Mouse (Mus musculus): ENCODE results near the gene Rpl37. TPM values are rescaled to one million over a fixed set of nuclear protein-coding genes. Genes with fewer than 3 reads are reported as not detected.
A peak's percentile ranks its signal among the peaks of the same experiment; 100 is the strongest.

Rpl37 gene
- polyA plus RNA-seq, 1 experiment from 2014 or later = 475 TPM

DNA sequence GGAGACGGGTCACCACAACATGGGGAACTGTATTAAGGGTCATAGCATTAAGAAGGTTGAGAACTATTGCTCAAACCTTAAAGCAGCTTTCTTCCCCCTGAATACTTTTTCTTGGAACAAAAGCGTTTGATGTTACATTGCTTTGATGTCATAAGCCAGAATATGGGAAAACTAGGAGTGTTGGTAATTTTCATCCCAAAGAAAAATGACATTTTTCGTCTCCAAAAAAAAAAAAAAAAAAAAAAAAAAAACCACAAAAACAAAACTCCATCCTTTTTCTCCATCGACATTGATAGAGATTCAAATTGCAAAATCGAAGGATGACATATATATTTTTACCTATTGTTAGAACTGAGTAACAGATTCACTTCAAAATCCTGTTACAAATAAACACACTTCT, 26.3 kb downstream of the Rpl37 start:
- ATAC-seq (ENCODE audit: low FRiP score) = no peak
- WGBS = 75% methylated on average over 5 of the region's 5 CpGs
- H3K27me3 ChIP-seq = no peaks in the 10 kb centered on the region

DNA sequence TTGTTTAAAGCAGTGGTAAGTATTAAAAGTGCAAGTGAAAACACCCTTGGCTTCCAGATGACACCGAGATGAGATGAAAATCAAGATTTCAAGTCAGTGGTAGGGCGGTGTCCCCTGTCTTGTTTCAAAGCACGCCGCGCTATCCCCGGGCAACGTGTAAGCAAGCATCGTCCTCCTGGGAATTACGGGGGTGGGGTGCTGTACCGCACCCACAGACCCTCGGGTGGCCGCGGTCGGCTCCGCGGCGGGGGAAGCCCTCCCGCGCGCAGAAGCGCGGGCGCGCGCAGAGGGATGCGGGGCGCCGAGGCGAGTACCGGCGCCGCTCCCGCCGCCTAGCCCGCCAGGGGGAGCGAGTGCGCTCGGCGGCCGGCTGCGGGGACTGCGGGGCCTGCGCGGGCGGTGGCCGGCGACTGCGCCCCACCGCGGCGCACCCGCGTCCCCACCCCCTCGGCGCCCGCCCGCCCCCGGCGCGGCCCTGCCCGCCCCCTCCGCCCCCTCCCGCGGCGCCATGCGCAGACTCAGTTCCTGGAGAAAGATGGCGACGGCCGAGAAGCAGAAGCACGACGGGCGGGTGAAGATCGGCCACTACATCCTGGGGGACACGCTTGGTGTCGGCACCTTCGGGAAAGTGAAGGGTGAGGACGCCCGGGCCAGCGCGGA, 27.0 kb downstream of the Rpl37 start, which contains the start of gene Prkaa1:
TSS of gene Prkaa1 (plus strand) at position 501 of the 660 bp plus-strand sequence.
- Histone ChIP-seq H3K36me3 (replicated peaks) (no peaks in the 10 kb centered on the region), H3K4me1 (peaks cover 10% of the 10 kb centered on the region), H3K27ac (peak within 1 kb of the TSS; percentile 94), H3K4me2 (peak within 1 kb of the TSS; percentile 60), H3K27me3 (no peaks in the 10 kb centered on the region), H3K9ac (peak within 1 kb of the TSS; percentile 87), H3K4me3 (replicated peaks) (peak within 1 kb of the TSS; percentile 83), H3K9me3 (no peaks in the 10 kb centered on the region)
- under 1% methylated on average over 49 of the region's 80 CpGs for WGBS
- peak; percentile 93 for ATAC-seq (ENCODE audit: low FRiP score)

More for the DNA sequence above, 26.3 kb downstream of the Rpl37 start:
- no peak overlapping the region for H3K4me2 ChIP-seq
- no peak overlapping the region for H3K4me3 ChIP-seq (replicated peaks)
- no peaks in the 10 kb centered on the region for H3K9me3 ChIP-seq
- H3K9ac ChIP-seq = no peak overlapping the region
- no peak overlapping the region for H3K27ac ChIP-seq
- H3K36me3 ChIP-seq (replicated peaks) = no peaks in the 10 kb centered on the region
- peaks cover 10% of the 10 kb centered on the region for H3K4me1 ChIP-seq

DNA sequence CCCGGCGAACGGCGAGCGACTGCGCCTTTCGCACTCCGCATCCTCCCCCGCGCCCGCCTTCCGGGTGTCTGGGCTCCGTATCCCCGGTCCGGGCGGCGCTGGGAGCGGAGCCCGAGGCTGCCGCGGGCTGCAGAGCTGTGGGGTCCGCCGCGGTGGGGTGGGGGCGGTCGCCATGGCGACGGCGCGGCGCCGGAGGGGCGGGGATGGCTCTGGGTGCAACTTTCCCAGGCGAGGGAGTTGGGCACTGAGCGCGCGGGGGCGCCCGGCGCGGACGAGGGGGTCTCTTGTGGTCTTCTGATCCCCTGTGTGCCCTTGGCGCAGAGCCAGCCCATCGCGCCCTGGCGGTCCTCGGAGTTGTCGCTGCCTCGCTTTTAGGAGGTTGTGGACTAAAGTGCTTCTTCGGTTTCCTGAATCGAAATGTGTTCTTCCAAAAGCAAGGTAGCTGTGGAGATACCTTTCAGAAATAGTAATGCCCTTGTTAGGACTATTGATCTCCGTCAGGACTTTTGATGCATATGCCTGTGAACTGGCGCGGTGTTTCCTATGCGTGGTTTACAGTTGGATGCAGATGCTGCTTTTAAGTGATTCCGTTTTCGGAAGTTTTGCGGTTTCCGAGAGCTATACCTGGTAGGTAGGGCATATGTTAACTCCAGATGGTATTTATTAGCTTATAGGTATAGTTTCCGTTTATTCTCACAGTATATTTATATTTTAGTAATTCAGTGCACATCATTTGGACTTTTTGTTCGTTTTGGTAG, 27.8 kb downstream of the Rpl37 start:
- Histone ChIP-seq H3K36me3 (replicated peaks) (no peaks in the 10 kb centered on the region), H3K4me2 (peak overlapping the region; percentile 60), H3K9ac (peak overlapping the region; percentile 87), H3K27me3 (no peaks in the 10 kb centered on the region), H3K9me3 (no peaks in the 10 kb centered on the region), H3K27ac (peak overlapping the region; percentile 94), H3K4me3 (replicated peaks) (peak overlapping the region; percentile 83), H3K4me1 (peaks cover 13% of the 10 kb centered on the region)
- peak; percentile 94 for ATAC-seq (ENCODE audit: low FRiP score)
- under 1% methylated on average over 59 of the region's 61 CpGs for WGBS

DNA sequence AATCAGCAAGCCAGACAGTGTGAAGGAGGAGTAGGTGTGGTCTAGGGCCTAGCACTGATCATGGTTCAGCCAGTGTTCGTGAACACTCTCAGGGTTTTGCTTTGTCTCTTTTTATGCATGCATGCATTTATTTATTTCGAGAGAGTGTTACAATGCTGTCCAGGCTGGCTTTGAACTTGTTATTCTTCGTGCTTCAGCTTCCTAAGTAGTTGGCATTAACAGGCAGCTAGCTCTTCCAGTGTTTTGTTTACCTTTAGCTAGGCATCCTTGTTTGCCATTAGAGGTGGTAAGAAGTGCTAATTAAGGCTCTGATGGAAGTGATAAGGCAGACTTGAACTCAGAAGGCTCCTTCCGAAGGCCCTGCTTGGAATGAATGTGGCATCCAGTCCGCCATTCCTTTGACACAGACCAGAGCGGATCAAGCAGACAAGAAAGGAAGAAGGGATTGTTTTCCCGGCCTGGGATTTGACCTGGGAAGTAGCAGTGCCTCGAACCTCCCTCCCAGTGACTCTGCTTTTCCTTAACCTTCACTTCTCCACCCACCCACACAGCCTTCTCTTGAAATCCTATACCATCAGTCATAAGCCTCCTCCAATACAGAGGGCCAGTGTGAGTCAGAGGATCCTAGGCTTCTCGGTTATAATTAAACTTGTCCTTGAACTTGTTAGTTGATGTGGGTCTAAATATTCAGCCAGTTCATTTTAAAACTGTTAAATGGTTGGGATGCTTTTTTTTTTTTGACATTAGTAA, 28.9 kb downstream of the Rpl37 start:
- 46% methylated on average over 9 of the region's 9 CpGs for WGBS
- H3K9ac ChIP-seq = no peak overlapping the region

DNA sequence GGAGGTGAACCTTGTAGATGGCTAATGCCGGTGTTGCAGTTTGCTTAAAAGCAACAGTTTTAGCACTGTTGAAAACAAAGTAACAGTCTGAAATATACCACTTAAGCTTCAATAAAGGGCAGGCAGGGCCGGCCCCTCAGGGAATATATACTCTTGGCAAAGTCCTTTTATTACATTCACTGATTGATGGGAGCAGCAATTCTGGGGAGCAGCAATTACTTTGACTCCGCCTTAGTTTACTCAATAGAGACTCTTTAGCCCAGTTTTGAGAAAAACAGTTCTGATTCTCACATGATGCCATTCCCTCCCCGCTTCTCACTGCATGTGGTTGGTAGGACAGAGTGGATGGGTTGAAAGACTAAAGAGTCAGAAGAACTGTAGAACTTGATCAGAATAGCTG, 32.7 kb downstream of the Rpl37 start:
- Histone ChIP-seq H3K4me1 (peaks cover 15% of the 10 kb centered on the region), H3K27ac (no peak overlapping the region), H3K36me3 (replicated peaks) (no peaks in the 10 kb centered on the region), H3K9ac (no peak overlapping the region), H3K4me3 (replicated peaks) (no peak overlapping the region), H3K9me3 (no peaks in the 10 kb centered on the region), H3K27me3 (no peaks in the 10 kb centered on the region), H3K4me2 (no peak overlapping the region)
- WGBS = 66% methylated on average over 4 of the region's 4 CpGs
- no peak for ATAC-seq (ENCODE audit: low FRiP score)

More for the DNA sequence above, 28.9 kb downstream of the Rpl37 start:
- Histone ChIP-seq H3K36me3 (replicated peaks) (no peaks in the 10 kb centered on the region), H3K4me2 (peak overlapping the region; percentile 60), H3K4me1 (peaks cover 15% of the 10 kb centered on the region), H3K9me3 (no peaks in the 10 kb centered on the region), H3K27ac (no peak overlapping the region), H3K4me3 (replicated peaks) (peak overlapping the region; percentile 83), H3K27me3 (no peaks in the 10 kb centered on the region)
- no peak for ATAC-seq (ENCODE audit: low FRiP score)

DNA sequence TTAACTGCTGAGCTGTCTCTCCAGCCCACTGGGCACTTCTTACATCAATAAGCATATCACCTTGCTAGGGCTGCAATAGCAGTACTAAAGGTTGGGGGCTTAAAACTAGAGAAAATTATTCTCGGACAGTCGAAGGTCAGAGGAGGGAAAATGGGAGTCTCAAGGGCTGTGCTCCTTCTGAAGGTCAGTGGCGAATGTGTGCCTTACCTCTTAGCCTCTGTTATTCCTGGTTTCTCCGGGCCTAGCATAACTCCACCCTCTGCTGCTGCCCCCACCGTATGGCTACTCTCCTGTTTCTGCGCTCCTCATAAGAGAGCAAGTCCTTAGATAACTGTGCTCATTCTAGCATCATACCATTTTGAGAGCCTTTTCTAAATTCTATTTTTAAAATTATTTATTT, 35.7 kb downstream of the Rpl37 start:
- Histone ChIP-seq H3K9me3 (no peaks in the 10 kb centered on the region), H3K9ac (no peak overlapping the region), H3K4me2 (no peak overlapping the region), H3K36me3 (replicated peaks) (no peaks in the 10 kb centered on the region), H3K27ac (no peak overlapping the region), H3K4me3 (replicated peaks) (no peak overlapping the region), H3K27me3 (no peaks in the 10 kb centered on the region), H3K4me1 (peaks cover 11% of the 10 kb centered on the region)
- no peak for ATAC-seq (ENCODE audit: low FRiP score)
- 96% methylated on average over 6 of the region's 6 CpGs for WGBS

DNA sequence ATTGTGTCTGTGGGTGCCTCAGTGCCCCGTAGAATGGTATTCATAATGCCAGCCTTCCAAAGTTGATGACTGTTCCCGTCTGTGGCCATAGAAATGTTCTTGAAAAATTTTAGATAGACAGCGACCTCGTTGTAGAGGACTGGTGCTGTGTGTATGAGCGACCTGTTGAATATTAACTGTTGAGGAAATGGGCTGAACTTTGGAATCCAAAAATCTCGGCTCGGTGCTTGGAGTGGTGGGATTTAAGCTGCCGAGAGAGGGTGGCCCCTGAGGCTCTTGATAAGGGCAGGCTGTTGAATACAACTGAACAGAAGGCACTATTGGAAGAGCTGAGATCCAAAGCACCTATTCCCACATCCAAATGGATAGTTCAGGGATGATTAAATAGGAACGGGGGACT, 38.2 kb downstream of the Rpl37 start:
- no peak overlapping the region for H3K4me3 ChIP-seq (replicated peaks)
- no peaks in the 10 kb centered on the region for H3K27me3 ChIP-seq
- H3K9ac ChIP-seq = no peak overlapping the region
- no peak for ATAC-seq (ENCODE audit: low FRiP score)
- H3K4me2 ChIP-seq = no peak overlapping the region
- H3K9me3 ChIP-seq = no peaks in the 10 kb centered on the region
- H3K4me1 ChIP-seq = peaks cover 6% of the 10 kb centered on the region
- no peaks in the 10 kb centered on the region for H3K36me3 ChIP-seq (replicated peaks)
- WGBS = 85% methylated on average over 9 of the region's 9 CpGs
- H3K27ac ChIP-seq = no peak overlapping the region

DNA sequence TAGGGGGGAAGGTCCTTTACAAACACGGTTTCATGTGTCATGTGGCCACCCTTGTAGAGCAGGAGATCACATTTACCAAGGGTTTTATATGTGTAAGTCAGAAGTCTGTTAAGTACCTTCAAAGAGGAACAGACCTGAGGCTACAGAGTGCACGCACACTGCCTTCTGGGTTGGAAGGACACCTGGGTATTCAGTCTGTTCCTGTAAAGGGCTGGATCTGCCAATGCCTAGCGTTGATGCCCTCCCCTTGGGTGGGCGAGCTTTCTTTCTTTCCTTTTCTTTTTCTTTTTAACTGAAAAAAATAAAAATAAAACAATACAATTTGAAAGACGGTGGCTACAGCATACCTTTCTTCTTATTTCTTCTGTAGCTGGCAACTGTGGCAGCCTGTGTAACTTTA, 38.6 kb downstream of the Rpl37 start:
- no peaks in the 10 kb centered on the region for H3K27me3 ChIP-seq
- no peaks in the 10 kb centered on the region for H3K9me3 ChIP-seq
- 68% methylated on average over 5 of the region's 5 CpGs for whole genome bisulfite sequencing

DNA sequence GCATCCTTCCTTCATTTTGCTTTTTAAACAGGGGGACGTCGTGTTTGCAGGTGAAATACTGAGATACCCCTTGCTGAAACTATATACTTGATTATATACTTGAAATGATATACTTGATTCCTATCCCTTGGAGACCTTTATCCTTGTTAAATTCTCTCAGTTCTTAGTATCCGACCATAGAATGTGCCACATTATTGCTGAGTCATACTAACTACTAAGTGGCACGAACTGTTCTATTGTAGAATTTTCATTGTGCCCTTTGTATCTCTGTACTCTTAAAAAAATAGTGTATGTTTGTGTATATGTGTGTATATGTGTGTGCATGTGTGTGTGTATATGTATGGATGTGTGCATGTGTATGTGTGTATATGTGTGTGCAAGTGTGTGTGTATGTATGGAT, 39.9 kb downstream of the Rpl37 start:
- H3K27me3 ChIP-seq = no peaks in the 10 kb centered on the region
- 86% methylated on average over 4 of the region's 4 CpGs for WGBS
- H3K9me3 ChIP-seq = no peaks in the 10 kb centered on the region
- H3K4me1 ChIP-seq = peaks cover 6% of the 10 kb centered on the region
- no peak overlapping the region for H3K27ac ChIP-seq
- peaks cover 5% of the 10 kb centered on the region; the same call in 1 of the 2 replicates for H3K36me3 ChIP-seq (replicated peaks)
- no peak overlapping the region for H3K4me2 ChIP-seq
- ATAC-seq (ENCODE audit: low FRiP score) = no peak
- H3K4me3 ChIP-seq (replicated peaks) = no peak overlapping the region
- no peak overlapping the region for H3K9ac ChIP-seq

More for the DNA sequence above, 38.6 kb downstream of the Rpl37 start:
- no peaks in the 10 kb centered on the region for H3K36me3 ChIP-seq (replicated peaks)
- H3K4me2 ChIP-seq = no peak overlapping the region
- no peak for ATAC-seq (ENCODE audit: low FRiP score)
- H3K4me1 ChIP-seq = peaks cover 6% of the 10 kb centered on the region
- no peak overlapping the region for H3K9ac ChIP-seq
- H3K4me3 ChIP-seq (replicated peaks) = no peak overlapping the region
- no peak overlapping the region for H3K27ac ChIP-seq

DNA sequence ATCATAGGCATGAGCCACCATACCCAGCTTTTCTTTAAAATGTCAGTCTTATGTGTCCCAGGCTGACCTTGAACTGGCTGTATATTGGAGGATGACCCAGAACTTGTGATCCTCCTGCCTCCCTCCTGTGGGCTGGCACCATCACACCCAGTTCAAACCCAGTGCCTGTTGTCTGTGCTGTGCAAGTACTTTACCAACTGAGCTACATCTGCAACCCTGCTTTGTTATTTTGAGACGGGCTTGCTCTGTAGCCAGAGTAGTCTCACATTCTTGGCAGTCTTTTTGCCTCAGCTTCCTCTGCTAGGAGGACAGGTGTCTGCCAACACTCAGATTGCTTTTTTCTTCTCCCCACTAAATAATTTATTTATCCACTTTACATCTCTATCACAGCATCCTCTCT, 40.9 kb downstream of the Rpl37 start:
- no peak overlapping the region for H3K9ac ChIP-seq
- H3K4me3 ChIP-seq (replicated peaks) = no peak overlapping the region
- no peaks in the 10 kb centered on the region for H3K27me3 ChIP-seq
- no peak for ATAC-seq (ENCODE audit: low FRiP score)
- no peak overlapping the region for H3K27ac ChIP-seq
- no peaks in the 10 kb centered on the region for H3K9me3 ChIP-seq
- H3K4me1 ChIP-seq = peaks cover 6% of the 10 kb centered on the region
- H3K4me2 ChIP-seq = no peak overlapping the region
- WGBS = 92% methylated on average over 1 of the region's 1 CpGs
- peaks cover 11% of the 10 kb centered on the region; the same call in 1 of the 2 replicates for H3K36me3 ChIP-seq (replicated peaks)

DNA sequence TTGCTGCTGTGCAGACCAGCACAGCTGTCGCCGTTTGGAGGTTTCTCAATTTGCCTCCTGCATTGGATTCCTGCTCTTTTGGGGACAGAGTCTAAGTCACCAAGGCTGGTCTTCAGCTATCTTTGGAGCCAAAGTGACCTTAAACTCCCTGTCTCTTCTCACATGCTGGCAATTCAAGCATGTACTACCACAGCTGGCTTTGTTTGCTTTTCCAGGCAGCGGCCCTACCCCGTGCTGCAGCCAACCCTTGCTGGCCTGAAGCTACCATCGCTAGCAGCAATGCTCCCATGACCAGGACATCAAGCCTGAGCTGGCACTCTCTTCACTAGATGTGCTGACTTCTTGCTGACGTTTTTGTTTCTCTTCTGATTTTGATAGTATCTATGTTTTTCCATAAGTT, 42.4 kb downstream of the Rpl37 start:
- no peak overlapping the region for H3K9ac ChIP-seq
- ATAC-seq (ENCODE audit: low FRiP score) = no peak
- H3K4me3 ChIP-seq (replicated peaks) = no peak overlapping the region
- H3K27ac ChIP-seq = no peak overlapping the region
- H3K27me3 ChIP-seq = no peaks in the 10 kb centered on the region
- WGBS = 87% methylated on average over 6 of the region's 6 CpGs
- no peak overlapping the region for H3K4me2 ChIP-seq
- peaks cover 6% of the 10 kb centered on the region for H3K4me1 ChIP-seq
- peaks cover 21% of the 10 kb centered on the region for H3K36me3 ChIP-seq (replicated peaks)
- H3K9me3 ChIP-seq = no peaks in the 10 kb centered on the region

DNA sequence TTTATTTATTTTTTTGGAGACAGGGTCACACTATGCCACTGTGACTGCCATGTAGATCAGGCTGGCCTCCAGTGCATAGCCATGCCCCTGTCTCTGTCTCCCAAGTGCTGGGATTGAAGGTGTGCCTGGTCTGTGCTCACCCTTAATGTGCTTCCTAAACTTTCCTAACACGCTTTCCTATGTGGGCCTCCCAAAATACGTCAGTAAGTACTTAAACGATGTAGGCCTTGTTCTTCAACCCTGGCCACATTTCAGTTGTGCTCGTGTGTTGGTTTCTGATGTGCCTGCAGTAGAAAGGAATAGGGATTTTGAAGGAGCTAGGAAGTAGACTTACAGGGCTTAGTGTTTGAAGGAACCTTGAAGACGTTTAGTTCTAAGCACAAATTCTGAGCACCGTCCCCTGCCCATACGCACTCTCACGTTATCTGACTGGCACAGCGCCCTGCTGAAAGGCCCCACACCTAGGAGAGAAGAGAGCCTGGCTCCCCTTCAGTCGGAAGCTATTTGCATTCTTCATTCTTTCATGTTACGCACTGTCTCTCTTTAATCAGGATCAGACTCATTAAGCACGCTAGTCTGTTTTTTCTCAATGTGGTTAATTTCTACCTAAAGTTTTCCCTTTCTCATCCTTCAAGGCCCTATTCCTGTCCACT, 48.8 kb downstream of the Rpl37 start:
- H3K4me3 ChIP-seq (replicated peaks) = no peak overlapping the region
- peaks cover 54% of the 10 kb centered on the region for H3K36me3 ChIP-seq (replicated peaks)
- 85% methylated on average over 12 of the region's 12 CpGs for WGBS
- H3K27me3 ChIP-seq = no peaks in the 10 kb centered on the region
- no peak overlapping the region for H3K9ac ChIP-seq
- H3K4me1 ChIP-seq = no peaks in the 10 kb centered on the region
- H3K4me2 ChIP-seq = no peak overlapping the region
- no peak for ATAC-seq (ENCODE audit: low FRiP score)
- H3K27ac ChIP-seq = no peak overlapping the region
- no peaks in the 10 kb centered on the region for H3K9me3 ChIP-seq
